ENCODE assay signal across 8 mouse cellular contexts in genomic region chr10:75364214-75364690, GRCm38 (mm10). TPM values are rescaled to one million over a fixed set of nuclear protein-coding genes. Genes with fewer than 3 reads are reported as not detected.
DNase-seq lines count a peak whose midpoint lies in the region; ATAC-seq lines count a peak whose summit lies in the region.
"Not testable (repeated sequence)": the region's sequence is repeated elsewhere in the genome, so short reads cannot be mapped to it uniquely, and the experiment has no call there.

No protein-coding gene starts in this region.

- not testable (repeated sequence) for H3K9me3 ChIP-seq in forebrain, embryonic 15.5 days; heart, embryonic 15.5 days (replicated peaks); limb, embryonic 15.5 days; midbrain, embryonic 13.5 days; stomach, embryonic 15.5 days

- not testable (repeated sequence) for H3K9ac ChIP-seq in forebrain, embryonic 15.5 days (replicated peaks); heart, embryonic 15.5 days; limb, embryonic 15.5 days; midbrain, embryonic 13.5 days (replicated peaks); stomach, embryonic 15.5 days

- H3K4me2 ChIP-seq in forebrain, embryonic 15.5 days (replicated peaks); limb, embryonic 15.5 days; midbrain, embryonic 13.5 days (replicated peaks); stomach, embryonic 15.5 days: not testable (repeated sequence)
- H3K4me2 ChIP-seq in heart, embryonic 15.5 days, result 0 out of 2 replicates have a peak overlapping the region, but pooled peaks have one; percentile 8

- 0% methylated on average over 1 of the region's 1 CpGs for WGBS in forebrain, embryonic 15.5 days
- WGBS in heart, embryonic 15.5 days, result 8% methylated on average over 1 of the region's 1 CpGs
- 18% methylated on average over 1 of the region's 1 CpGs for WGBS in limb, embryonic 15.5 days
- 4% methylated on average over 1 of the region's 1 CpGs for WGBS in midbrain, embryonic 13.5 days
- 24% methylated on average over 1 of the region's 1 CpGs for WGBS in stomach, embryonic 15.5 days

- DNase-seq in Muller cell, postnatal 12 days (ENCODE audit: inconsistent ontology term), result peak; percentile 36
- DNase-seq in cerebellum, adult 8-10 months, result peak; percentile 26
- DNase-seq in kidney, adult 8-10 months, result peak; percentile 43 to 58

- not testable (repeated sequence) for H3K4me3 ChIP-seq in forebrain, embryonic 15.5 days; heart, embryonic 15.5 days; limb, embryonic 15.5 days; midbrain, embryonic 13.5 days (replicated peaks); stomach, embryonic 15.5 days (replicated peaks)

- H3K4me1 ChIP-seq in forebrain, embryonic 15.5 days; limb, embryonic 15.5 days; stomach, embryonic 15.5 days: not testable (repeated sequence)
- H3K4me1 ChIP-seq in heart, embryonic 15.5 days (replicated peaks), result peaks cover 24% of the 10 kb centered on the region
- H3K4me1 ChIP-seq in midbrain, embryonic 13.5 days (replicated peaks), result peaks cover 14% of the 10 kb centered on the region

- not testable (repeated sequence) for H3K36me3 ChIP-seq in forebrain, embryonic 15.5 days; heart, embryonic 15.5 days; limb, embryonic 15.5 days; midbrain, embryonic 13.5 days; stomach, embryonic 15.5 days

- not testable (repeated sequence) for H3K27me3 ChIP-seq in forebrain, embryonic 15.5 days; heart, embryonic 15.5 days; limb, embryonic 15.5 days; midbrain, embryonic 13.5 days; stomach, embryonic 15.5 days (replicated peaks)

- H3K27ac ChIP-seq in forebrain, embryonic 15.5 days (replicated peaks), result peak overlapping the region; percentile 66
- H3K27ac ChIP-seq in heart, embryonic 15.5 days, result peak overlapping the region; percentile 91
- not testable (repeated sequence) for H3K27ac ChIP-seq in limb, embryonic 15.5 days
- 0 out of 2 replicates have a peak overlapping the region, but pooled peaks have one; percentile 19 for H3K27ac ChIP-seq in midbrain, embryonic 13.5 days
- H3K27ac ChIP-seq in stomach, embryonic 15.5 days, result peak overlapping the region; percentile 28; the same call in 1 of the 2 replicates

- peak; percentile 66; the same call in 1 of the 2 replicates for ATAC-seq in forebrain, embryonic 15.5 days (replicated peaks)
- ATAC-seq in heart, embryonic 15.5 days (replicated peaks; ENCODE audit: insufficient number of reproducible peaks, insufficient read depth, low FRiP score, low read depth), result peak; percentile 91
- peak; percentile 52; the same call in 1 of the 2 replicates for ATAC-seq in limb, embryonic 15.5 days (ENCODE audit: insufficient number of reproducible peaks, low FRiP score, low TSS enrichment, low read depth)
- peak; percentile 91 for ATAC-seq in midbrain, embryonic 13.5 days
- ATAC-seq in stomach, embryonic 15.5 days (ENCODE audit: insufficient read depth, low FRiP score, low read depth), result peak; percentile 84

RNA-seq across cellular contexts. Expression of gene Upb1, which starts 36.7 kb away (rescaled TPM):
- polyA plus RNA-seq in forebrain, embryonic 15.5 days (2015; fragmentation: Nextera tagmentation; extraction: Ambion mirVana), result 0.13 and 0.19 TPM in 2 replicates
- 0.62 and 0.75 TPM in 2 replicates for polyA plus RNA-seq in heart, embryonic 15.5 days (2015; fragmentation: Nextera tagmentation; extraction: Ambion mirVana)
- 0.59 and 1.3 TPM in 2 replicates for polyA plus RNA-seq in limb, embryonic 15.5 days (2015; fragmentation: Nextera tagmentation; extraction: Ambion mirVana)
- not detected in 2 replicates for polyA plus RNA-seq in midbrain, embryonic 13.5 days (2015; fragmentation: Nextera tagmentation; extraction: Ambion mirVana)
- polyA plus RNA-seq in stomach, embryonic 15.5 days (2015; fragmentation: Nextera tagmentation; extraction: Ambion mirVana), result 4.3 TPM in 2 replicates

RNA-seq across cellular contexts. Expression of gene Adora2a, which starts 47.6 kb away (rescaled TPM):
- polyA plus RNA-seq in forebrain, embryonic 15.5 days (2015; fragmentation: Nextera tagmentation; extraction: Ambion mirVana), result 6.4 and 8.2 TPM in 2 replicates
- polyA plus RNA-seq in heart, embryonic 15.5 days (2015; fragmentation: Nextera tagmentation; extraction: Ambion mirVana), result 5.7 and 6.3 TPM in 2 replicates
- polyA plus RNA-seq in limb, embryonic 15.5 days (2015; fragmentation: Nextera tagmentation; extraction: Ambion mirVana), result 1.9 and 2.9 TPM in 2 replicates
- 2.6 and 3.0 TPM in 2 replicates for polyA plus RNA-seq in midbrain, embryonic 13.5 days (2015; fragmentation: Nextera tagmentation; extraction: Ambion mirVana)
- polyA plus RNA-seq in stomach, embryonic 15.5 days (2015; fragmentation: Nextera tagmentation; extraction: Ambion mirVana), result 2.6 and 2.9 TPM in 2 replicates
